Mouse (Mus musculus) heart, embryonic 15.5 days (tissue): Measurements from ENCODE around the gene Ccdc162. TPM values are rescaled to one million over a fixed set of nuclear protein-coding genes. Genes with fewer than 3 reads are reported as not detected.

Experiments
- ATAC-seq: fragments of 200-750 bp; cut with Nextera tagmentation; replicated peaks from 2 replicates; pipeline ENCODE4 v1.8.0; 2017; ENCODE audit warnings: low read depth, moderate TSS enrichment; ENCODE audit not compliant: insufficient number of reproducible peaks, insufficient read depth, low FRiP score
- H3K27ac ChIP-seq: fragments of 300-500 bp; sonication (generic); 2 replicates; pipeline ENCODE4 v1.5.1; 2015; ENCODE audit warnings: mild to moderate bottlenecking, inconsistent platforms
- H3K27me3 ChIP-seq: fragments of 300-500 bp; sonication (generic); 2 replicates; pipeline ENCODE4 v1.6.1; 2015; ENCODE audit warnings: inconsistent platforms
- H3K36me3 ChIP-seq: fragments of 300-500 bp; sonication (generic); 2 replicates; pipeline ENCODE4 v1.6.1; 2015; ENCODE audit warnings: mild to moderate bottlenecking, inconsistent platforms
- H3K4me1 ChIP-seq: fragments of 300-500 bp; sonication (generic); replicated peaks from 2 replicates; pipeline ENCODE4 v1.6.1; 2015; ENCODE audit warnings: inconsistent platforms
- H3K4me2 ChIP-seq: fragments of 300-500 bp; sonication (generic); 2 replicates; pipeline ENCODE4 v1.6.1; 2015; ENCODE audit warnings: inconsistent platforms, mild to moderate bottlenecking, moderate library complexity
- H3K4me3 ChIP-seq: fragments of 300-500 bp; sonication (generic); 2 replicates; pipeline ENCODE4 v1.5.1; 2015; ENCODE audit warnings: mild to moderate bottlenecking, inconsistent platforms
- H3K9ac ChIP-seq: fragments of 300-500 bp; sonication (generic); 2 replicates; pipeline ENCODE4 v1.6.1; 2015; ENCODE audit warnings: mild to moderate bottlenecking, inconsistent platforms
- H3K9me3 ChIP-seq: fragments of 300-500 bp; sonication (generic); replicated peaks from 2 replicates; pipeline ENCODE4 v1.6.1; 2016; ENCODE audit warnings: inconsistent platforms
- WGBS: fragments of 180-500 bp; shearing (Covaris S2); methylation state at CpG from one replicate; pipeline ENCODE4 v1.1.7; 2015; ENCODE audit warnings: mixed read lengths; 5-methylcytosine and 5-hydroxymethylcytosine counted together
- polyA plus RNA-seq: library from polyadenylated mRNA; unstranded; fragments of >200 nt; fragmentation: Nextera tagmentation; extraction: Ambion mirVana; gene quantifications from 2 replicates; pipeline ENCODE4 v1.2.1, GENCODE M21; 2015

The Ccdc162 gene
- 0.26 and 0.68 TPM in 2 replicates for polyA plus RNA-seq

GRCm38 (mm10) chr10:41716029-41716897 is at the start of gene Ccdc162:
Gene Ccdc162, minus strand, starts transcription at chr10:41716634.
- Histone ChIP-seq H3K27ac (no peak within 1 kb of the TSS), H3K9ac (no peak within 1 kb of the TSS), H3K4me3 (no peak within 1 kb of the TSS), H3K4me2 (no peak within 1 kb of the TSS), H3K36me3 (0 out of 2 replicates have a peak, but pooled peaks cover 5% of the 10 kb centered on the region), H3K4me1 (peaks cover 2% of the 10 kb centered on the region; the same call in 1 of the 2 replicates), H3K27me3 (no peaks in the 10 kb centered on the region), H3K9me3 (no peaks in the 10 kb centered on the region)
- no peak for ATAC-seq
- 63% methylated on average over 15 of the region's 15 CpGs for WGBS

DNA sequence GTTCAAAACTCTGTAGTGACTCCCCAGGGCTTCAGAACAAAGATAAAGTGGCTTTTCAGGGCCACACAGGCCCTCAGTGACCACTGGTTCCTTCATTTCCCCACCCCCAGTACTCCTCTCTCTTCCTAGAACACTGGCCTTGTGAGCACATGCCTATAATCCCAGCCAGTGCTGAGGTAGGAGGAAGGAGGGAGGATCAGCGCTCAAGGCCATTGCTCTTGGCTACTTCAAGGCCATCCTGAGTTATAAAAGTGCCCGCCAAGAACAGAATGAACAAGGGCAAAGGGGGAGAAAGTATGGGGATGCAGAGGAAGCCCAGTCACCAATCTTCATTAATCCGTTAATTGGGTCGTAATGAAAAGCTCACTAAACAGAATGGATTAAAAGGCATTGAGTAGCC is 49.2 kb upstream of the Ccdc162 start:
- no peaks in the 10 kb centered on the region for H3K9me3 ChIP-seq
- H3K27ac ChIP-seq = no peak overlapping the region
- H3K4me1 ChIP-seq = peaks cover 2% of the 10 kb centered on the region; the same call in 1 of the 2 replicates
- H3K36me3 ChIP-seq = no peaks in the 10 kb centered on the region
- H3K27me3 ChIP-seq = no peaks in the 10 kb centered on the region
- H3K4me2 ChIP-seq = no peak overlapping the region
- WGBS = 93% methylated on average over 4 of the region's 4 CpGs
- ATAC-seq = no peak
- no peak overlapping the region for H3K4me3 ChIP-seq
- H3K9ac ChIP-seq = no peak overlapping the region

DNA sequence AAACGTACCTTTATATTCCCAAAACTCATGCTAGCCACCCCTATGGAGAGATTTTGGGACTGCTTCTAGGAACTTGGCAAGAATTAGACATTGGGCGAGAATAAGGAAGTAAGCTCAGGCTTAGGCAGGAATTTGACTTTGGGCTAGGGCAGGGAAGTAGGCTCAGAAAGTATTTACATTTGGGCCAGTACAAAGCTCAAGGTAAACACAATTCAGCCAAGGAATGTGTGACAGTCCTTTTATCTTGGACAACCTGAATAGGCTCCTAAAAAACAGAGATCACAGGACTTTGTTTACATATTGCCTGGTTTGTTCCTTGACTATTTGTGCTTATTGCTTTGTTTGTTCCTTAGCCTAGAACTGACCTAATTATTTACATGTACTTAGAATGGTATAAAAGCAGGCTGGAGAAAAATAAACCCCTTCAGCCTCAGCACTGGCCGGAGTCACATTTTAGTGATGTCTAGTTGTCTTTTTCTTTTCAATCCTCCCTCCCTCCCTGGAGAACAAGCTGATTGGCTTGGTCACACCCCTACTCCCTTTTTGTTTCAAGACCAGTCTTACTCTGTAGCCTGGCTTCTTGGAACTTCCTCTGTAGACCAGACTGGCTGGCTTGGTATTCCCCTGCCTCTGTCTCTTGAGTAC is 47.4 kb upstream of the Ccdc162 start:
- H3K4me1 ChIP-seq = peaks cover 2% of the 10 kb centered on the region; the same call in 1 of the 2 replicates
- H3K36me3 ChIP-seq = no peaks in the 10 kb centered on the region
- ATAC-seq = no peak
- no peak overlapping the region for H3K4me2 ChIP-seq
- no peaks in the 10 kb centered on the region for H3K9me3 ChIP-seq
- 76% methylated on average over 3 of the region's 3 CpGs for WGBS
- no peak overlapping the region for H3K9ac ChIP-seq
- no peak overlapping the region for H3K27ac ChIP-seq
- H3K4me3 ChIP-seq = no peak overlapping the region
- H3K27me3 ChIP-seq = no peaks in the 10 kb centered on the region

- H3K9ac ChIP-seq = no peak overlapping the region
- H3K4me1 ChIP-seq = peaks cover 3% of the 10 kb centered on the region; the same call in 1 of the 2 replicates
- H3K27ac ChIP-seq = no peak overlapping the region
- WGBS = 56% methylated on average over 3 of the region's 3 CpGs
- no peaks in the 10 kb centered on the region for H3K36me3 ChIP-seq
- ATAC-seq = no peak
- no peaks in the 10 kb centered on the region for H3K27me3 ChIP-seq
- H3K4me2 ChIP-seq = no peak overlapping the region
- no peaks in the 10 kb centered on the region for H3K9me3 ChIP-seq
- H3K4me3 ChIP-seq = no peak overlapping the region
Measured at GRCm38 (mm10) chr10:41760866-41761265, 44.4 kb upstream of the Ccdc162 start.

- Histone ChIP-seq H3K27ac (no peak overlapping the region), H3K4me3 (no peak overlapping the region), H3K36me3 (no peaks in the 10 kb centered on the region), H3K4me1 (peaks cover 3% of the 10 kb centered on the region; the same call in 1 of the 2 replicates), H3K4me2 (no peak overlapping the region), H3K27me3 (no peaks in the 10 kb centered on the region), H3K9me3 (no peaks in the 10 kb centered on the region), H3K9ac (no peak overlapping the region)
- no peak for ATAC-seq
Measured at GRCm38 (mm10) chr10:41758041-41758440, 41.6 kb upstream of the Ccdc162 start.

DNA sequence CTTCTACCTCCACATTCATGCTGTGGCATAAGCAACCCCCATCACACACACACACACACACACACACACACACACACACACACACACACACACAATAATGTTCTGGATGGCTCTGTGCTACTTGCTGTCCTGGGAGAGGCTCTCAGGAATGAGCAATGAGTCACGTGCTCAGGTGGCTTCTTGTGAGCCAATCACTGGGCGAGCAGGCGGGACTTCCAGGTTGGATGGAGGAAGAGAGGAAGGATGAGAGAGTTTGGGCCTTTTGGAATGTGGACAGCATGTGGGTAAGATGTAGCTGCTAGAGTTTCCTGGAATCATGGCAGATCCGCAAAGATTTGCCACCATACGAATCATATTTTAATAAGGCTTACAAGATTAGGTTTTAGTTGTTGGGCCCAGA is 40.8 kb upstream of the Ccdc162 start:
- Histone ChIP-seq H3K4me2 (no peak overlapping the region), H3K4me1 (peaks cover 3% of the 10 kb centered on the region; the same call in 1 of the 2 replicates), H3K9me3 (no peaks in the 10 kb centered on the region), H3K9ac (no peak overlapping the region), H3K36me3 (no peaks in the 10 kb centered on the region), H3K4me3 (no peak overlapping the region), H3K27ac (no peak overlapping the region), H3K27me3 (no peaks in the 10 kb centered on the region)
- no peak for ATAC-seq
- WGBS = 93% methylated on average over 5 of the region's 5 CpGs

DNA sequence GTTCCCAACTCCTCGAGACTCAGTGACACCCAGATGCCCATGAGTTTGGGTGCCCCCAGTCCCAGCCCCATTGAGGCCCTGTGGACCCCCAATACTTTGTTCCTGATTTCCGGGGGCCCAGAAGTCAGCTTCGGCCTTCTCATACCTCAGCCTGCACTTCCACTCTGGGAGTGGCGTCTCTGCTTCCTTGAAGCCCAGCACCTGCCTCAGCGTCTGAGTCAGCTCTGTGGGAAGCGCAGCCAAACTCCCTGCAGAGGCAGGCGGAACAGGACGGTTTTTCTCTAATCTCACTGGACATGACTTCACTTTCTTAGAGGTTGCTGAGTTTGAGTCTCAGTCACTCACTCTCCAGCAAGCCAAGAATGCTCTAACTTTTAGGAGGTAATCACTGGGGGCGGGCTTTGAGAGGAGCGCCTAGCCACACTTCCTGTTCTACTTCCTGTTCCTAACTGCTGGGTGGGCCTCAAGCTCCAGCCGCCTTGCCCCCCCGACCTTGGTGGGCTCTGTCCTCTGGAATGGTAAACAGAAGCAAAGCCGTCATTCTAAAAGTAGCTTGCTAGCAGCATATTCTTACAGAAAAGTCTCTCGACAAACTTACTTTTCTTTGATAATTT is 35.5 kb upstream of the Ccdc162 start:
- H3K4me2 ChIP-seq = peak overlapping the region; percentile 41
- H3K27me3 ChIP-seq = no peaks in the 10 kb centered on the region
- H3K9ac ChIP-seq = no peak overlapping the region
- 63% methylated on average over 14 of the region's 14 CpGs for WGBS
- H3K27ac ChIP-seq = no peak overlapping the region
- no peak overlapping the region for H3K4me3 ChIP-seq
- H3K9me3 ChIP-seq = no peaks in the 10 kb centered on the region
- ATAC-seq = no peak
- peaks cover 4% of the 10 kb centered on the region for H3K4me1 ChIP-seq
- no peaks in the 10 kb centered on the region for H3K36me3 ChIP-seq

DNA sequence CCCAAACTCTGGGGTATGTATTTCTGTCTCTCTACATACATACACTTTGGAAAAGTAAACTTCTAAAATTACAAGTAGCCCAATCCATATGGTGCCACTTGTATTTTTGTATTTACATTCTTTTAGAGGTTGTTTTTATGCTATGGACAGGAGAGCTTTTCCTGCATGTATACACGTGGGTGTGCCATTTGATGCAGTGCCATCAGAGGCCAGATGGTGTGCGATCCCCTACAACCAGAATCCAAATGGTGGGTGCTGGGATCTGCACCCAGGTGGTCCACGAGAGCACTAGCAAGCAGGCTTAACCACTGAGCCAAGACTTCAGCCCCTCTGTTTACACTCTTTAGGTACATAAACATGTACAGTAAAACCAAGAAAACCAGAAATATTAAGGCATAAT is 32.9 kb upstream of the Ccdc162 start:
- no peaks in the 10 kb centered on the region for H3K27me3 ChIP-seq
- no peak for ATAC-seq
- H3K36me3 ChIP-seq = no peaks in the 10 kb centered on the region
- 84% methylated on average over 3 of the region's 3 CpGs for WGBS
- no peak overlapping the region for H3K9ac ChIP-seq
- no peak overlapping the region for H3K4me3 ChIP-seq
- no peaks in the 10 kb centered on the region for H3K9me3 ChIP-seq
- H3K4me2 ChIP-seq = no peak overlapping the region
- peaks cover 11% of the 10 kb centered on the region for H3K4me1 ChIP-seq
- no peak overlapping the region for H3K27ac ChIP-seq

- Histone ChIP-seq H3K36me3 (no peaks in the 10 kb centered on the region), H3K4me2 (no peak overlapping the region), H3K4me3 (no peak overlapping the region), H3K27me3 (no peaks in the 10 kb centered on the region), H3K9ac (no peak overlapping the region), H3K9me3 (no peaks in the 10 kb centered on the region), H3K27ac (no peak overlapping the region), H3K4me1 (peaks cover 7% of the 10 kb centered on the region; the same call in 1 of the 2 replicates)
- no peak for ATAC-seq
- 89% methylated on average over 5 of the region's 5 CpGs for WGBS
Measured at GRCm38 (mm10) chr10:41746554-41746953, 30.1 kb upstream of the Ccdc162 start.

DNA sequence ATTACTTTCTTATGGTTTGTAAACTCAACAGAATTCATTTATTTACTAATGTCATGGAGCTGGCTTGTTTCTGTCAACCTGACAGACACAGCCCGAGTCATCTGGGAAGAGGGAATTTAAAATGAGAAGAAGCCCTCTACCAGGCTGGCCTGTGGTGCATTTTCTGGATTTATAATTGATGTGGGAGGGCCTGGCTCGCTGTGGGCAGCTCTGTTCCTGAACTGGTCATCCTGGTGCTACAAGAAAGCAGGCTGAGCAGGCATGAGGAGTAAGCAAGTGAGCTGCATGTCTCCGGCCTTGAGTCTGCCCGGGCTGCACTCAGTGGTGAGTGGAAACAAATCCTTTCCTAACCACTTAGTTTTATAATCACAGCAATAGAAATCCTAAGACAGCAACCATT is 27.6 kb upstream of the Ccdc162 start:
- Histone ChIP-seq H3K27me3 (no peaks in the 10 kb centered on the region), H3K36me3 (no peaks in the 10 kb centered on the region), H3K4me1 (peaks cover 7% of the 10 kb centered on the region; the same call in 1 of the 2 replicates), H3K9me3 (no peaks in the 10 kb centered on the region), H3K27ac (no peak overlapping the region), H3K4me3 (no peak overlapping the region), H3K9ac (no peak overlapping the region), H3K4me2 (no peak overlapping the region)
- 73% methylated on average over 4 of the region's 4 CpGs for WGBS
- ATAC-seq = no peak

GRCm38 (mm10) chr10:41740221-41740620 is 23.8 kb upstream of the Ccdc162 start:
- 0 out of 2 replicates have a peak, but pooled peaks cover 2% of the 10 kb centered on the region for H3K4me1 ChIP-seq
- ATAC-seq = no peak
- H3K9ac ChIP-seq = no peak overlapping the region
- H3K27ac ChIP-seq = no peak overlapping the region
- no peak overlapping the region for H3K4me3 ChIP-seq
- H3K36me3 ChIP-seq = peaks cover 19% of the 10 kb centered on the region
- H3K4me2 ChIP-seq = no peak overlapping the region
- 73% methylated on average over 2 of the region's 2 CpGs for WGBS
- no peaks in the 10 kb centered on the region for H3K9me3 ChIP-seq
- no peaks in the 10 kb centered on the region for H3K27me3 ChIP-seq
